Mouse (Mus musculus) layer of hippocampus, adult 2 months (tissue): Measurements from ENCODE around the gene Larp1. TPM values are rescaled to one million over a fixed set of nuclear protein-coding genes. Genes with fewer than 3 reads are reported as not detected.
A peak's percentile ranks its signal among the peaks of the same experiment; 100 is the strongest.

Experiments used
- DNase-seq, 2 experiments: peaks; one replicate each; pipeline ENCODE4 v3.0.0; 2022; ENCODE audit warnings: low spot score in 2 of 2
- H3K27ac ChIP-seq: fragments of 200-600 bp; 2 replicates; pipeline ENCODE4 v1.8.1; 2022
- H3K4me3 ChIP-seq: fragments of 200-600 bp; 2 replicates; pipeline ENCODE4 v1.8.1; 2022; ENCODE audit warnings: mild to moderate bottlenecking
- CTCF ChIP-seq: fragments of 200-600 bp; conservative IDR thresholded peaks from 2 replicates; pipeline ENCODE4 v1.8.1; 2022; ENCODE audit warnings: antibody characterized with exemption, mild to moderate bottlenecking, moderate library complexity
- long read RNA-seq, 2 experiments: library from polyadenylated mRNA; stranded (forward); transcript quantifications; one replicate each; pipeline ENCODE4 v2.0.0; 2021; ENCODE audit warnings: borderline mapping rate in 2 of 2
- total RNA-seq, 2 experiments: library from RNA; stranded (reverse); gene quantifications; 2 replicates each; pipeline ENCODE4 v1.2.3; 2021

The Larp1 gene
- 10 to 100 TPM; 91.1 to 92.8 TPM for total RNA-seq
- long read RNA-seq, experiment 1, full-length matches to known transcripts, result 12 of 42 reads
- long read RNA-seq, experiment 1, partial matches to known transcripts, result 13 of 42 reads
- long read RNA-seq, experiment 1, other reads (novel, unspliced or antisense), result 17 of 42 reads
- long read RNA-seq, experiment 2, full-length matches to known transcripts, result 22 of 52 reads
- long read RNA-seq, experiment 2, partial matches to known transcripts, result 7 of 52 reads
- long read RNA-seq, experiment 2, other reads (novel, unspliced or antisense), result 23 of 52 reads

GRCm38 (mm10) chr11:58009051-58009515 is at the start of gene Larp1:
Larp1 (plus strand) TSS chr11:58009064.
- no peak for TF ChIP-seq CTCF
- no peak for DNase-seq
- Histone ChIP-seq H3K4me3 (peak within 1 kb of the TSS; percentile 85), H3K27ac (peak within 1 kb of the TSS; percentile 98)

GRCm38 (mm10) chr11:57959924-57960323 is 48.9 kb upstream of the Larp1 start:
- DNase-seq, result no peak
- no peak overlapping the region for H3K4me3 ChIP-seq
- no peak for TF ChIP-seq CTCF
- H3K27ac ChIP-seq, result no peak overlapping the region

GRCm38 (mm10) chr11:57962382-57963285 is 46.2 kb upstream of the Larp1 start:
- peak overlapping the region; percentile 69 for H3K4me3 ChIP-seq
- DNase-seq, result peak; percentile 72
- peak overlapping the region; percentile 89 for H3K27ac ChIP-seq
- no peak; the same call in none of the 2 replicates for TF ChIP-seq CTCF

GRCm38 (mm10) chr11:57963291-57963870 is 45.5 kb upstream of the Larp1 start:
- DNase-seq, result no peak
- TF ChIP-seq CTCF, result no peak
- peak overlapping the region; percentile 89; the same call in 1 of the 2 replicates for H3K27ac ChIP-seq
- H3K4me3 ChIP-seq, result peak overlapping the region; percentile 69

GRCm38 (mm10) chr11:57966630-57967029 is 42.2 kb upstream of the Larp1 start:
- Histone ChIP-seq H3K4me3 (no peak overlapping the region), H3K27ac (no peak overlapping the region)
- DNase-seq, result no peak
- TF ChIP-seq CTCF, result no peak

GRCm38 (mm10) chr11:57968301-57968700 is 40.6 kb upstream of the Larp1 start:
- DNase-seq, result no peak
- H3K27ac ChIP-seq, result no peak overlapping the region
- H3K4me3 ChIP-seq, result no peak overlapping the region
- TF ChIP-seq CTCF, result no peak

GRCm38 (mm10) chr11:57970541-57970940 is 38.3 kb upstream of the Larp1 start:
- no peak overlapping the region for H3K27ac ChIP-seq
- TF ChIP-seq CTCF, result no peak
- no peak overlapping the region for H3K4me3 ChIP-seq
- no peak for DNase-seq

- Histone ChIP-seq H3K27ac (no peak overlapping the region), H3K4me3 (no peak overlapping the region)
- no peak for TF ChIP-seq CTCF
- DNase-seq, result no peak
Measured at GRCm38 (mm10) chr11:57973001-57973912, 35.6 kb upstream of the Larp1 start.

GRCm38 (mm10) chr11:57973913-57974234 is 35.0 kb upstream of the Larp1 start:
- no peak for DNase-seq
- H3K27ac ChIP-seq, result no peak overlapping the region
- H3K4me3 ChIP-seq, result no peak overlapping the region
- no peak for TF ChIP-seq CTCF

- H3K4me3 ChIP-seq, result no peak overlapping the region
Measured at GRCm38 (mm10) chr11:57975876-57976275, 33.0 kb upstream of the Larp1 start.

GRCm38 (mm10) chr11:57977681-57978080 is 31.2 kb upstream of the Larp1 start:
- TF ChIP-seq CTCF, result no peak

More at GRCm38 (mm10) chr11:57975876-57976275, 33.0 kb upstream of the Larp1 start:
- DNase-seq, result no peak
- no peak overlapping the region for H3K27ac ChIP-seq
- TF ChIP-seq CTCF, result no peak

GRCm38 (mm10) chr11:57979621-57980020 is 29.2 kb upstream of the Larp1 start:
- no peak for TF ChIP-seq CTCF
- H3K4me3 ChIP-seq, result no peak overlapping the region
- H3K27ac ChIP-seq, result no peak overlapping the region
- DNase-seq, result no peak

More at GRCm38 (mm10) chr11:57977681-57978080, 31.2 kb upstream of the Larp1 start:
- no peak overlapping the region for H3K27ac ChIP-seq
- no peak overlapping the region for H3K4me3 ChIP-seq
- DNase-seq, result no peak
